Mouse (Mus musculus): ENCODE data around the gene Coa4.

- TF ChIP-seq CTCF (IDR thresholded peaks at IDR 0.05; ENCODE audit: borderline replicate concordance, insufficient read depth, low read depth, low read length) (no peak), POLR2A (IDR thresholded peaks at IDR 0.05; ENCODE audit: borderline replicate concordance, insufficient read depth, low read length) (no peak)
Measured at GRCm38 (mm10) chr7:100501027-100501843, 35.6 kb upstream of the Coa4 start.
